In genomic region chr8:71601939-71602665, GRCm38 (mm10) we compare ENCODE assay signal across 8 mouse cellular contexts. TPM values are rescaled to one million over a fixed set of nuclear protein-coding genes. Genes with fewer than 3 reads are reported as not detected.
A peak's percentile ranks its signal among the peaks of the same experiment; 100 is the strongest.
DNase-seq lines count a peak whose midpoint lies in the region; ATAC-seq and TF ChIP-seq lines count a peak whose summit lies in the region.

No protein-coding gene starts in this region.

- 0 out of 2 replicates have a peak, but pooled peaks cover 4% of the 10 kb centered on the region for H3K4me1 ChIP-seq in midbrain, postnatal 0 days (ENCODE audit: insufficient read depth, low read length)

- peak; percentile 43 to 61 for DNase-seq in kidney, postnatal 4 days
- DNase-seq in kidney, adult 9 months = no peak
- peak; percentile 52 for DNase-seq in embryo, embryonic 11 days
- DNase-seq in induced T-regulatory cell, adult 2 months (ENCODE audit: low read depth) = peak; percentile 69
- DNase-seq in midbrain, postnatal 0 days (ENCODE audit: low spot score) = no peak
- no peak for DNase-seq in cerebellum, adult 8-10 months
- no peak for DNase-seq in gastrocnemius, adult 8-10 months (ENCODE audit: low spot score in 2 of 2)
- DNase-seq in kidney, adult 11 months = no peak

- peak; percentile 21 for ATAC-seq in midbrain, postnatal 0 days (ENCODE audit: low FRiP score)

- H3K9me3 ChIP-seq in midbrain, postnatal 0 days (ENCODE audit: low read length) = no peaks in the 10 kb centered on the region

- WGBS in midbrain, postnatal 0 days = 4% methylated on average over 65 of the region's 65 CpGs

- H3K36me3 ChIP-seq in midbrain, postnatal 0 days (ENCODE audit: insufficient read depth, low read length) = 0 out of 2 replicates have a peak, but pooled peaks cover 5% of the 10 kb centered on the region

- H3K27ac ChIP-seq in midbrain, postnatal 0 days (ENCODE audit: low read depth, low read length) = no peak overlapping the region; the same call in 1 of the 2 replicates

- H3K4me3 ChIP-seq in midbrain, postnatal 0 days (ENCODE audit: low read depth, low read length) = peak overlapping the region; percentile 36

- H3K9ac ChIP-seq in midbrain, postnatal 0 days (replicated peaks; ENCODE audit: low read length, poor library complexity, severe bottlenecking) = peak overlapping the region; percentile 20

- no peak for TF ChIP-seq CTCF in midbrain, postnatal 0 days (IDR thresholded peaks at IDR 0.05)

- peaks cover 18% of the 10 kb centered on the region for H3K27me3 ChIP-seq in midbrain, postnatal 0 days (ENCODE audit: insufficient read depth, low read length)

- H3K4me2 ChIP-seq in midbrain, postnatal 0 days (ENCODE audit: low read depth, low read length, poor library complexity, severe bottlenecking) = peak overlapping the region; percentile 46

RNA-seq across cellular contexts. Expression of gene Fam129c, which starts 4.7 kb away (rescaled TPM):
- total RNA-seq in midbrain, postnatal 0 days (2014; rRNA removed) = 5.3 and 5.9 TPM in 2 replicates
- polyA plus RNA-seq in midbrain, postnatal 0 days (2015; fragmentation: Nextera tagmentation; extraction: Ambion mirVana) = 4.5 and 4.7 TPM in 2 replicates
- under 1 TPM; 0.27 to 0.63 (median 0.40) TPM for total RNA-seq in gastrocnemius, adult 8-10 months (2022)

RNA-seq across cellular contexts. Expression of gene Colgalt1, which starts 8.7 kb away (rescaled TPM):
- total RNA-seq in midbrain, postnatal 0 days (2014; rRNA removed) = 104 and 106 TPM in 2 replicates
- polyA plus RNA-seq in midbrain, postnatal 0 days (2015; fragmentation: Nextera tagmentation; extraction: Ambion mirVana) = 62.8 TPM in 2 replicates
- total RNA-seq in gastrocnemius, adult 8-10 months (2022) = 10 to 100 TPM; 36.6 to 45.2 (median 38.1) TPM

RNA-seq across cellular contexts. Expression of gene Pgls, which starts 10.1 kb away (rescaled TPM):
- 333 and 399 TPM in 2 replicates for total RNA-seq in midbrain, postnatal 0 days (2014; rRNA removed)
- 293 and 300 TPM in 2 replicates for polyA plus RNA-seq in midbrain, postnatal 0 days (2015; fragmentation: Nextera tagmentation; extraction: Ambion mirVana)
- total RNA-seq in gastrocnemius, adult 8-10 months (2022) = 10 to 100 TPM; 19.3 to 22.8 (median 21.2) TPM

RNA-seq across cellular contexts. Expression of gene Slc27a1, which starts 33.4 kb away (rescaled TPM):
- total RNA-seq in midbrain, postnatal 0 days (2014; rRNA removed) = 150 and 160 TPM in 2 replicates
- 99.7 and 110 TPM in 2 replicates for polyA plus RNA-seq in midbrain, postnatal 0 days (2015; fragmentation: Nextera tagmentation; extraction: Ambion mirVana)
- 10 to 100 TPM; 70.7 to 88.1 (median 80.5) TPM for total RNA-seq in gastrocnemius, adult 8-10 months (2022)

RNA-seq across cellular contexts. Expression of gene Nxnl1, which starts 35.7 kb away (rescaled TPM):
- 0.55 TPM in 1 of 2 replicates, not detected in the other for total RNA-seq in midbrain, postnatal 0 days (2014; rRNA removed)
- 0.05 and 0.12 TPM in 2 replicates for polyA plus RNA-seq in midbrain, postnatal 0 days (2015; fragmentation: Nextera tagmentation; extraction: Ambion mirVana)
- under 1 TPM in 2 of 4 experiments, not detected in 2; 0.09 to 0.13 TPM for total RNA-seq in gastrocnemius, adult 8-10 months (2022)

Comparison
In these comparisons a context has a peak if more than half of its experiments do, and no peak if none do; other contexts are left out.
1. DNase-seq: peak in kidney, postnatal 4 days (2 of 2), embryo, embryonic 11 days (single experiment) and induced T-regulatory cell, adult 2 months (single experiment); none in kidney, adult 9 months (single experiment), midbrain, postnatal 0 days (single experiment), cerebellum, adult 8-10 months (single experiment), gastrocnemius, adult 8-10 months (0 of 2) and kidney, adult 11 months (single experiment).
2. RNA of gene Pgls, which starts 10.1 kb away (total RNA-seq): 333 to 399 TPM in midbrain, postnatal 0 days; 19.3 to 22.8 TPM in gastrocnemius, adult 8-10 months; every median in the first group is over 10 times any median in the second.